Mouse (Mus musculus) kidney, postnatal 4 days (tissue): ENCODE measurements around the gene Lpcat4.
"Not testable (repeated sequence)": the region's sequence is repeated elsewhere in the genome, so short reads cannot be mapped to it uniquely, and the experiment has no call there.

Experiments
- DNase-seq, 2 experiments: peaks; one replicate each; pipeline ENCODE4 v3.0.0; 2021; ENCODE audit warnings: mixed read lengths in 2 of 2

Gene Lpcat4

GRCm38 (mm10) chr2:112261748-112262653 is 22.7 kb downstream of the Lpcat4 start, which contains the start of gene Nop10:
Nop10 (plus strand) TSS chr2:112261926.
- DNase-seq = peak; percentile 80 to 88

- DNase-seq = no peak
Observed at GRCm38 (mm10) chr2:112262779-112263295, 23.6 kb downstream of the Lpcat4 start.

GRCm38 (mm10) chr2:112264364-112264763 is 25.1 kb downstream of the Lpcat4 start:
- DNase-seq = no peak

- peak; percentile 94 to 96 for DNase-seq
Observed at GRCm38 (mm10) chr2:112265448-112266241, 26.4 kb downstream of the Lpcat4 start, which contains the start of gene Slc12a6. Slc12a6 (plus strand) TSS chr2:112265825.

GRCm38 (mm10) chr2:112266242-112266592 is 26.9 kb downstream of the Lpcat4 start, which contains the start of gene Gm21985:
Gm21985 (plus strand) TSS chr2:112266314.
- DNase-seq = peak; percentile 66 to 77

GRCm38 (mm10) chr2:112266780-112267179 is 27.5 kb downstream of the Lpcat4 start:
- DNase-seq = no peak

- DNase-seq = no peak
Observed at GRCm38 (mm10) chr2:112267547-112268269, 28.4 kb downstream of the Lpcat4 start.

GRCm38 (mm10) chr2:112270011-112270410 is 30.7 kb downstream of the Lpcat4 start:
- no peak for DNase-seq

- no peak for DNase-seq
Observed at GRCm38 (mm10) chr2:112272909-112273308, 33.6 kb downstream of the Lpcat4 start.

- DNase-seq = no peak
Observed at GRCm38 (mm10) chr2:112273474-112273873, 34.2 kb downstream of the Lpcat4 start.

GRCm38 (mm10) chr2:112276870-112277269 is 37.6 kb downstream of the Lpcat4 start:
- no peak for DNase-seq

- no peak for DNase-seq
Observed at GRCm38 (mm10) chr2:112282846-112283245, 43.6 kb downstream of the Lpcat4 start.

GRCm38 (mm10) chr2:112284363-112285030 is 45.2 kb downstream of the Lpcat4 start:
- DNase-seq = peak; percentile 72 to 79

- no peak for DNase-seq
Observed at GRCm38 (mm10) chr2:112285031-112285390, 45.7 kb downstream of the Lpcat4 start.

- DNase-seq = not testable (repeated sequence)
Observed at GRCm38 (mm10) chr2:112286062-112286461, 46.8 kb downstream of the Lpcat4 start.

- DNase-seq = no peak
Observed at GRCm38 (mm10) chr2:112287059-112287458, 47.8 kb downstream of the Lpcat4 start.

GRCm38 (mm10) chr2:112289507-112289906 is 50.2 kb downstream of the Lpcat4 start:
- no peak for DNase-seq

GRCm38 (mm10) chr2:112292823-112293222 is 53.6 kb downstream of the Lpcat4 start:
- no peak for DNase-seq

- DNase-seq = no peak
Observed at GRCm38 (mm10) chr2:112296211-112296610, 56.9 kb downstream of the Lpcat4 start.
